Mouse (Mus musculus): ENCODE results near the gene Zdhhc1. TPM values are rescaled to one million over a fixed set of nuclear protein-coding genes. Genes with fewer than 3 reads are reported as not detected.

The Zdhhc1 gene
- total RNA-seq, 1 experiment from 2014 or later: 16.0 TPM

Other genes starting within 250 kb of the Zdhhc1 start
- 3.6 and 5.0 TPM in 2 replicates for gene B3gnt9, start 241.7 kb downstream of the Zdhhc1 start, total RNA-seq (2021)
- 12.7 and 15.9 TPM in 2 replicates for gene Tradd, start 232.3 kb downstream of the Zdhhc1 start, total RNA-seq (2021)
- gene Fbxl8, start 232.3 kb downstream of the Zdhhc1 start, total RNA-seq (2021): 3.3 and 5.0 TPM in 2 replicates
- 0.41 and 0.70 TPM in 2 replicates for gene Hsf4, start 227.1 kb downstream of the Zdhhc1 start, total RNA-seq (2021)
- gene Nol3, start 220.8 kb downstream of the Zdhhc1 start, total RNA-seq (2021): 11.5 and 13.4 TPM in 2 replicates
- gene 4931428F04Rik, start 207.0 kb downstream of the Zdhhc1 start, total RNA-seq (2021): 2.6 and 4.6 TPM in 2 replicates
- gene Exoc3l, start 200.8 kb downstream of the Zdhhc1 start, total RNA-seq (2021): 16.0 and 20.2 TPM in 2 replicates
- gene E2f4, start 199.2 kb downstream of the Zdhhc1 start, total RNA-seq (2021): 44.5 and 44.9 TPM in 2 replicates
- 3.9 and 5.0 TPM in 2 replicates for gene Elmo3, start 191.3 kb downstream of the Zdhhc1 start, total RNA-seq (2021)
- gene Lrrc29, start 170.6 kb downstream of the Zdhhc1 start, total RNA-seq (2021): 4.7 and 6.6 TPM in 2 replicates
- 47.7 and 48.6 TPM in 2 replicates for gene Tmem208, start 170.5 kb downstream of the Zdhhc1 start, total RNA-seq (2021)
- gene Fhod1, start 148.9 kb downstream of the Zdhhc1 start, total RNA-seq (2021): 11.9 and 15.7 TPM in 2 replicates
- gene Slc9a5, start 148.1 kb downstream of the Zdhhc1 start, total RNA-seq (2021): 1.9 TPM in 2 replicates
- 0.26 and 0.98 TPM in 2 replicates for gene Plekhg4, start 123.6 kb downstream of the Zdhhc1 start, total RNA-seq (2021)
- gene Kctd19, start 83.4 kb downstream of the Zdhhc1 start, total RNA-seq (2021): 0.26 TPM in 2 replicates
- 4.0 and 6.0 TPM in 2 replicates for gene Lrrc36, start 83.3 kb downstream of the Zdhhc1 start, total RNA-seq (2021)
- gene Tppp3, start 25.4 kb downstream of the Zdhhc1 start, total RNA-seq (2021): 42.6 and 57.0 TPM in 2 replicates
- 1.1 and 1.2 TPM in 2 replicates for gene Hsd11b2, start 21.9 kb upstream of the Zdhhc1 start, total RNA-seq (2021)
- gene Atp6v0d1, start 69.1 kb upstream of the Zdhhc1 start, total RNA-seq (2021): 90.6 and 97.4 TPM in 2 replicates
- 33.9 and 39.8 TPM in 2 replicates for gene Ripor1, start 108.4 kb upstream of the Zdhhc1 start, total RNA-seq (2021)
- 58.4 and 70.4 TPM in 2 replicates for gene Ctcf, start 139.7 kb upstream of the Zdhhc1 start, total RNA-seq (2021)
- gene Agrp, start 140.5 kb upstream of the Zdhhc1 start, total RNA-seq (2021): 0.93 and 1.0 TPM in 2 replicates
- 3.1 and 8.1 TPM in 2 replicates for gene Carmil2, start 189.4 kb upstream of the Zdhhc1 start, total RNA-seq (2021)
- 23.3 and 23.8 TPM in 2 replicates for gene Acd, start 204.2 kb upstream of the Zdhhc1 start, total RNA-seq (2021)
- 10.6 and 11.0 TPM in 2 replicates for gene Pard6a, start 204.2 kb upstream of the Zdhhc1 start, total RNA-seq (2021)
- gene 4933405L10Rik, start 210.8 kb upstream of the Zdhhc1 start, total RNA-seq (2021): not detected in 2 replicates
- gene Enkd1, start 211.3 kb upstream of the Zdhhc1 start, total RNA-seq (2021): 5.4 and 6.0 TPM in 2 replicates